Mouse (Mus musculus) G1E (cell line): ENCODE measurements around the gene Acvrl1.

Experiments
- CTCF ChIP-seq: IDR thresholded peaks from 2 replicates; pipeline ENCODE4 v1.5.1; 2012; ENCODE audit warnings: low read depth, low read length, inconsistent platforms, mixed read lengths
- GATA1 ChIP-seq: IDR thresholded peaks from 2 replicates; pipeline ENCODE4 v1.6.1; 2012; ENCODE audit warnings: borderline replicate concordance, low read length, inconsistent platforms, mixed read lengths
- POLR2AphosphoS5 ChIP-seq: IDR thresholded peaks from 2 replicates; pipeline ENCODE4 v1.6.1; 2012; ENCODE audit warnings: low read depth, low read length, inconsistent platforms; ENCODE audit not compliant: insufficient replicate concordance
- TAL1 ChIP-seq: conservative IDR thresholded peaks from 2 replicates; pipeline ENCODE4 v1.6.1; 2012; ENCODE audit warnings: low read depth, low read length, inconsistent platforms, mixed read lengths

DNA sequence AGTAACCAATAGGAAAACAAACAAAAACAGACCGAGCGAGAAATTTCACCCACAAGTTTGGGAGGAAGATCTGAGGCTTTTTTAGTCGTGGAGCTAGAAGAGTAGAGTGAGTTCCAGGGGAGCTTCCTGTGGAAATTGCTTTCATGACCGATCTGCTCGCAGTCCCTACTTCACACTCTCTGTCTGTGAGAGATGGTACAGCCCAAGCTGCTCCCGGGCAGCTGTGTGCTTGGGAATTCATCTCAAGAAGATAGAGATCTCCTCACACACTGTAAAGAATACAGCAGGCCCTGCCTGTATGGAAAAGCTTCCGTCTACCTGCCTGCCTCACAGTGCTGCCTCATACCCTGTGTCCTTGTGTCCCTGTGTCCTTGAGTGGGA is 63.9 kb downstream of the Acvrl1 start:
- TF ChIP-seq CTCF (no peak), GATA1 (no peak), POLR2AphosphoS5 (no peak), TAL1 (no peak)
